Mouse (Mus musculus): Measurements from ENCODE around the gene Gm48552. TPM values are rescaled to one million over a fixed set of nuclear protein-coding genes. Genes with fewer than 3 reads are reported as not detected.

Gene Gm48552
- polyA plus RNA-seq (2015; fragmentation: Nextera tagmentation; extraction: Ambion mirVana): 1.2 and 2.1 TPM in 2 replicates

GRCm38 (mm10) chr10:81388505-81389055 lies at the start of gene Gm48552:
TSS of gene Gm48552 (plus strand) at chr10:81389005.
- Histone ChIP-seq H3K27ac (no peak within 1 kb of the TSS), H3K27me3 (no peaks in the 10 kb centered on the region), H3K4me3 (replicated peaks) (no peak within 1 kb of the TSS), H3K4me1 (replicated peaks) (peaks cover 28% of the 10 kb centered on the region), H3K36me3 (peaks cover 44% of the 10 kb centered on the region), H3K9ac (replicated peaks) (no peak within 1 kb of the TSS), H3K9me3 (no peaks in the 10 kb centered on the region), H3K4me2 (replicated peaks) (no peak within 1 kb of the TSS)
- no peak for ATAC-seq
- WGBS: 90% methylated on average over 5 of the region's 5 CpGs

- H3K27me3 ChIP-seq: peaks cover 67% of the 10 kb centered on the region
- no peak for ATAC-seq
- WGBS: 39% methylated on average over 17 of the region's 17 CpGs
Measured at GRCm38 (mm10) chr10:81340551-81341332, 48.1 kb upstream of the Gm48552 start.

GRCm38 (mm10) chr10:81341333-81341949 lies 47.4 kb upstream of the Gm48552 start:
- H3K4me1 ChIP-seq (replicated peaks): peaks cover 10% of the 10 kb centered on the region
- no peaks in the 10 kb centered on the region for H3K9me3 ChIP-seq
- H3K4me3 ChIP-seq (replicated peaks): no peak overlapping the region
- no peak overlapping the region for H3K4me2 ChIP-seq (replicated peaks)
- ATAC-seq: no peak
- H3K27ac ChIP-seq: no peak overlapping the region
- H3K9ac ChIP-seq (replicated peaks): no peak overlapping the region
- WGBS: 31% methylated on average over 16 of the region's 16 CpGs
- peaks cover 73% of the 10 kb centered on the region for H3K27me3 ChIP-seq
- H3K36me3 ChIP-seq: no peaks in the 10 kb centered on the region

More at GRCm38 (mm10) chr10:81340551-81341332, 48.1 kb upstream of the Gm48552 start:
- no peak overlapping the region for H3K4me2 ChIP-seq (replicated peaks)
- no peaks in the 10 kb centered on the region for H3K36me3 ChIP-seq
- no peak overlapping the region for H3K27ac ChIP-seq
- H3K9ac ChIP-seq (replicated peaks): no peak overlapping the region
- H3K4me1 ChIP-seq (replicated peaks): peaks cover 9% of the 10 kb centered on the region
- no peaks in the 10 kb centered on the region for H3K9me3 ChIP-seq
- no peak overlapping the region for H3K4me3 ChIP-seq (replicated peaks)

GRCm38 (mm10) chr10:81342686-81343505 lies 45.9 kb upstream of the Gm48552 start, which contains the start of gene Gipc3:
TSS of gene Gipc3 (minus strand) at chr10:81343266.
- Histone ChIP-seq H3K9me3 (no peaks in the 10 kb centered on the region), H3K27ac (no peak within 1 kb of the TSS), H3K4me2 (replicated peaks) (peak within 1 kb of the TSS; percentile 64), H3K4me1 (replicated peaks) (peaks cover 18% of the 10 kb centered on the region), H3K36me3 (peaks cover 4% of the 10 kb centered on the region; the same call in 1 of the 2 replicates), H3K27me3 (peaks cover 79% of the 10 kb centered on the region), H3K4me3 (replicated peaks) (peak within 1 kb of the TSS; percentile 42), H3K9ac (replicated peaks) (peak within 1 kb of the TSS; percentile 66)
- 0 out of 2 replicates have a peak, but pooled peaks have one; percentile 7 for ATAC-seq
- WGBS: 4% methylated on average over 63 of the region's 67 CpGs

GRCm38 (mm10) chr10:81344421-81345161 lies 44.2 kb upstream of the Gm48552 start:
- H3K4me1 ChIP-seq (replicated peaks): peaks cover 27% of the 10 kb centered on the region
- no peak for ATAC-seq
- H3K4me3 ChIP-seq (replicated peaks): no peak overlapping the region
- no peak overlapping the region for H3K27ac ChIP-seq
- no peak overlapping the region for H3K9ac ChIP-seq (replicated peaks)
- H3K9me3 ChIP-seq: no peaks in the 10 kb centered on the region
- H3K27me3 ChIP-seq: peaks cover 71% of the 10 kb centered on the region
- no peak overlapping the region for H3K4me2 ChIP-seq (replicated peaks)
- H3K36me3 ChIP-seq: peaks cover 8% of the 10 kb centered on the region; the same call in 1 of the 2 replicates
- WGBS: 57% methylated on average over 8 of the region's 8 CpGs

GRCm38 (mm10) chr10:81345162-81345534 lies 43.7 kb upstream of the Gm48552 start:
- 92% methylated on average over 4 of the region's 4 CpGs for WGBS
- H3K9me3 ChIP-seq: no peaks in the 10 kb centered on the region
- H3K4me1 ChIP-seq (replicated peaks): peaks cover 32% of the 10 kb centered on the region
- peaks cover 71% of the 10 kb centered on the region for H3K27me3 ChIP-seq
- no peak overlapping the region for H3K4me2 ChIP-seq (replicated peaks)
- no peak overlapping the region for H3K27ac ChIP-seq
- H3K9ac ChIP-seq (replicated peaks): no peak overlapping the region
- no peak overlapping the region for H3K4me3 ChIP-seq (replicated peaks)
- peaks cover 8% of the 10 kb centered on the region; the same call in 1 of the 2 replicates for H3K36me3 ChIP-seq
- ATAC-seq: no peak

GRCm38 (mm10) chr10:81346453-81347067 lies 42.2 kb upstream of the Gm48552 start:
- H3K4me2 ChIP-seq (replicated peaks): peak overlapping the region; percentile 50
- peaks cover 8% of the 10 kb centered on the region; the same call in 1 of the 2 replicates for H3K36me3 ChIP-seq
- H3K9me3 ChIP-seq: no peaks in the 10 kb centered on the region
- peaks cover 39% of the 10 kb centered on the region for H3K4me1 ChIP-seq (replicated peaks)
- ATAC-seq: no peak
- WGBS: 7% methylated on average over 54 of the region's 55 CpGs
- peak overlapping the region; percentile 27 for H3K4me3 ChIP-seq (replicated peaks)
- peak overlapping the region; percentile 46 for H3K9ac ChIP-seq (replicated peaks)
- peaks cover 60% of the 10 kb centered on the region for H3K27me3 ChIP-seq
- no peak overlapping the region for H3K27ac ChIP-seq

- Histone ChIP-seq H3K4me3 (replicated peaks) (peak overlapping the region; percentile 81), H3K9ac (replicated peaks) (peak overlapping the region; percentile 77; the same call in 1 of the 2 replicates)
- 3% methylated on average over 12 of the region's 12 CpGs for WGBS
Measured at GRCm38 (mm10) chr10:81349146-81349545, 39.7 kb upstream of the Gm48552 start.

GRCm38 (mm10) chr10:81349961-81350350 lies 38.8 kb upstream of the Gm48552 start:
- H3K9me3 ChIP-seq: no peaks in the 10 kb centered on the region
- under 1% methylated on average over 29 of the region's 29 CpGs for WGBS
- peaks cover 8% of the 10 kb centered on the region; the same call in 1 of the 2 replicates for H3K36me3 ChIP-seq
- ATAC-seq: peak; percentile 31
- no peak overlapping the region; the same call in 1 of the 2 replicates for H3K27ac ChIP-seq
- H3K4me3 ChIP-seq (replicated peaks): peak overlapping the region; percentile 81
- H3K4me1 ChIP-seq (replicated peaks): peaks cover 30% of the 10 kb centered on the region
- peak overlapping the region; percentile 97 for H3K4me2 ChIP-seq (replicated peaks)
- peak overlapping the region; percentile 77 for H3K9ac ChIP-seq (replicated peaks)
- peaks cover 28% of the 10 kb centered on the region for H3K27me3 ChIP-seq

More at GRCm38 (mm10) chr10:81349146-81349545, 39.7 kb upstream of the Gm48552 start:
- no peak for ATAC-seq
- peaks cover 30% of the 10 kb centered on the region for H3K4me1 ChIP-seq (replicated peaks)
- no peak overlapping the region for H3K27ac ChIP-seq
- H3K4me2 ChIP-seq (replicated peaks): peak overlapping the region; percentile 97
- no peaks in the 10 kb centered on the region for H3K9me3 ChIP-seq
- H3K27me3 ChIP-seq: peaks cover 35% of the 10 kb centered on the region
- H3K36me3 ChIP-seq: peaks cover 8% of the 10 kb centered on the region; the same call in 1 of the 2 replicates

GRCm38 (mm10) chr10:81350351-81351063 lies 38.3 kb upstream of the Gm48552 start, which contains the start of gene Hmg20b:
TSS of gene Hmg20b (minus strand) at chr10:81350480.
- peaks cover 25% of the 10 kb centered on the region for H3K27me3 ChIP-seq
- H3K9ac ChIP-seq (replicated peaks): peak within 1 kb of the TSS; percentile 77
- peaks cover 30% of the 10 kb centered on the region for H3K4me1 ChIP-seq (replicated peaks)
- H3K27ac ChIP-seq: peak within 1 kb of the TSS; percentile 60; the same call in 1 of the 2 replicates
- H3K4me2 ChIP-seq (replicated peaks): peak within 1 kb of the TSS; percentile 97
- H3K36me3 ChIP-seq: peaks cover 8% of the 10 kb centered on the region; the same call in 1 of the 2 replicates
- under 1% methylated on average over 54 of the region's 54 CpGs for WGBS
- H3K4me3 ChIP-seq (replicated peaks): peak within 1 kb of the TSS; percentile 81
- ATAC-seq: peak; percentile 96
- no peaks in the 10 kb centered on the region for H3K9me3 ChIP-seq
